22 mouse cellular contexts compared by ENCODE assay signal in genomic region chr2:113845081-113845480, GRCm38 (mm10). TPM values are rescaled to one million over a fixed set of nuclear protein-coding genes. Genes with fewer than 3 reads are reported as not detected.
"Had no signal": no experiment of that assay in that cellular context is flagged by ENCODE, and none has a peak within 500 bp of the region (broad histone marks: within the 10 kb centered on the region; RNA-seq: fewer than 3 reads in every experiment).

No protein-coding gene starts in this region.

- H3K36me3 ChIP-seq: forebrain, embryonic 15.5 days; hindbrain, embryonic 13.5 days; hindbrain, embryonic 15.5 days had no signal

- ATAC-seq: forebrain, embryonic 15.5 days; forebrain, postnatal 0 days; hindbrain, postnatal 0 days; intestine, embryonic 16.5 days had no signal

- H3K27me3 ChIP-seq: forebrain, embryonic 15.5 days; heart, embryonic 13.5 days; heart, embryonic 15.5 days; hindbrain, embryonic 13.5 days; hindbrain, embryonic 15.5 days; limb, embryonic 13.5 days had no signal

- H3K9ac ChIP-seq: forebrain, postnatal 0 days; heart, embryonic 13.5 days; heart, embryonic 15.5 days; hindbrain, embryonic 13.5 days; hindbrain, embryonic 15.5 days; limb, embryonic 13.5 days had no signal

- H3K27ac ChIP-seq: forebrain, embryonic 15.5 days; heart, adult 2 months; heart, embryonic 13.5 days; heart, embryonic 15.5 days; hindbrain, embryonic 13.5 days; hindbrain, embryonic 15.5 days; hindbrain, postnatal 0 days; limb, embryonic 13.5 days had no signal

- H3K9me3 ChIP-seq: forebrain, embryonic 15.5 days; heart, embryonic 13.5 days; heart, embryonic 15.5 days; hindbrain, embryonic 13.5 days; hindbrain, embryonic 15.5 days; limb, embryonic 13.5 days had no signal

- H3K4me2 ChIP-seq: forebrain, embryonic 15.5 days; heart, embryonic 11.5 days; hindbrain, embryonic 13.5 days; hindbrain, embryonic 15.5 days had no signal

- DNase-seq: forebrain, postnatal 0 days; gastrocnemius, postnatal 14 days; gastrocnemius, postnatal 36 days; heart, adult 2 months; heart, postnatal 14 days; heart, postnatal 36 days; kidney, adult 11 months; kidney, adult 8-10 months; kidney, postnatal 14 days; kidney, postnatal 36 days; layer of hippocampus, adult 9-11 months; layer of hippocampus, postnatal 36 days; left cerebral cortex, postnatal 4 days had no signal

- H3K4me3 ChIP-seq: forebrain, embryonic 15.5 days; heart, adult 2 months; heart, embryonic 13.5 days; heart, embryonic 15.5 days; hindbrain, embryonic 13.5 days; hindbrain, embryonic 15.5 days had no signal

RNA-seq across cellular contexts. Expression of gene Scg5, which starts 16.2 kb away (rescaled TPM):
- polyA plus RNA-seq: heart, adult 2 months had no signal
